Mouse (Mus musculus): Measurements from ENCODE around the gene Lrrc46. TPM values are rescaled to one million over a fixed set of nuclear protein-coding genes. Genes with fewer than 3 reads are reported as not detected.

Lrrc46 gene
- polyA plus RNA-seq, 1 experiment from 2014 or later, result 0.54 TPM

GRCm38 (mm10) chr11:96996773-96997379 is 44.3 kb downstream of the Lrrc46 start:
- H3K27me3 ChIP-seq, result peaks cover 69% of the 10 kb centered on the region

GRCm38 (mm10) chr11:96995836-96996772 is 45.1 kb downstream of the Lrrc46 start:
- H3K9me3 ChIP-seq, result no peaks in the 10 kb centered on the region
- no peaks in the 10 kb centered on the region for H3K36me3 ChIP-seq
- no peak overlapping the region for H3K4me2 ChIP-seq
- H3K27ac ChIP-seq, result no peak overlapping the region
- peaks cover 15% of the 10 kb centered on the region for H3K4me1 ChIP-seq
- no peak for ATAC-seq (ENCODE audit: insufficient number of reproducible peaks, low FRiP score, low TSS enrichment, low read depth)
- 78% methylated on average over 15 of the region's 15 CpGs for WGBS
- peaks cover 66% of the 10 kb centered on the region for H3K27me3 ChIP-seq
- H3K4me3 ChIP-seq, result no peak overlapping the region
- H3K9ac ChIP-seq, result no peak overlapping the region

More at GRCm38 (mm10) chr11:96996773-96997379, 44.3 kb downstream of the Lrrc46 start:
- Histone ChIP-seq H3K4me2 (peak overlapping the region; percentile 52), H3K9ac (0 out of 2 replicates have a peak overlapping the region, but pooled peaks have one; percentile 0), H3K4me3 (peak overlapping the region; percentile 28), H3K4me1 (peaks cover 15% of the 10 kb centered on the region), H3K27ac (no peak overlapping the region), H3K36me3 (no peaks in the 10 kb centered on the region), H3K9me3 (no peaks in the 10 kb centered on the region)
- WGBS, result 16% methylated on average over 17 of the region's 17 CpGs
- ATAC-seq (ENCODE audit: insufficient number of reproducible peaks, low FRiP score, low TSS enrichment, low read depth), result no peak

GRCm38 (mm10) chr11:96995031-96995430 is 46.2 kb downstream of the Lrrc46 start:
- H3K9ac ChIP-seq, result no peak overlapping the region
- H3K4me3 ChIP-seq, result no peak overlapping the region
- ATAC-seq (ENCODE audit: insufficient number of reproducible peaks, low FRiP score, low TSS enrichment, low read depth), result no peak
- H3K4me2 ChIP-seq, result no peak overlapping the region
- H3K27me3 ChIP-seq, result peaks cover 63% of the 10 kb centered on the region
- H3K27ac ChIP-seq, result no peak overlapping the region
- no peaks in the 10 kb centered on the region for H3K9me3 ChIP-seq
- H3K36me3 ChIP-seq, result no peaks in the 10 kb centered on the region
- H3K4me1 ChIP-seq, result peaks cover 15% of the 10 kb centered on the region
- 36% methylated on average over 5 of the region's 5 CpGs for WGBS

GRCm38 (mm10) chr11:96992722-96993311 is 48.4 kb downstream of the Lrrc46 start:
- H3K4me3 ChIP-seq, result no peak overlapping the region
- no peak overlapping the region for H3K4me2 ChIP-seq
- no peaks in the 10 kb centered on the region for H3K9me3 ChIP-seq
- no peak for ATAC-seq (ENCODE audit: insufficient number of reproducible peaks, low FRiP score, low TSS enrichment, low read depth)
- peaks cover 22% of the 10 kb centered on the region for H3K4me1 ChIP-seq
- H3K9ac ChIP-seq, result no peak overlapping the region; the same call in 1 of the 2 replicates
- no peak overlapping the region for H3K27ac ChIP-seq
- WGBS, result 25% methylated on average over 8 of the region's 8 CpGs
- no peaks in the 10 kb centered on the region for H3K36me3 ChIP-seq
- H3K27me3 ChIP-seq, result peaks cover 68% of the 10 kb centered on the region

- Histone ChIP-seq H3K36me3 (no peaks in the 10 kb centered on the region), H3K9ac (no peak overlapping the region), H3K4me3 (no peak overlapping the region), H3K27ac (no peak overlapping the region), H3K4me2 (no peak overlapping the region), H3K4me1 (peaks cover 25% of the 10 kb centered on the region), H3K9me3 (no peaks in the 10 kb centered on the region), H3K27me3 (peaks cover 56% of the 10 kb centered on the region)
- no peak for ATAC-seq (ENCODE audit: insufficient number of reproducible peaks, low FRiP score, low TSS enrichment, low read depth)
- WGBS, result 68% methylated on average over 5 of the region's 5 CpGs
Measured at GRCm38 (mm10) chr11:96991501-96991900, 49.7 kb downstream of the Lrrc46 start.

- Histone ChIP-seq H3K36me3 (no peaks in the 10 kb centered on the region), H3K27ac (no peak overlapping the region), H3K27me3 (peaks cover 42% of the 10 kb centered on the region), H3K4me1 (peaks cover 40% of the 10 kb centered on the region), H3K9me3 (no peaks in the 10 kb centered on the region), H3K4me2 (peak overlapping the region; percentile 41), H3K9ac (no peak overlapping the region), H3K4me3 (peak overlapping the region; percentile 16)
- ATAC-seq (ENCODE audit: insufficient number of reproducible peaks, low FRiP score, low TSS enrichment, low read depth), result no peak
- WGBS, result 4% methylated on average over 31 of the region's 31 CpGs
Measured at GRCm38 (mm10) chr11:96987873-96988655, 53.1 kb downstream of the Lrrc46 start.

- peaks cover 35% of the 10 kb centered on the region for H3K4me1 ChIP-seq
- no peak overlapping the region for H3K9ac ChIP-seq
- ATAC-seq (ENCODE audit: insufficient number of reproducible peaks, low FRiP score, low TSS enrichment, low read depth), result peak; percentile 40; the same call in 1 of the 2 replicates
- H3K27ac ChIP-seq, result no peak overlapping the region
- H3K36me3 ChIP-seq, result no peaks in the 10 kb centered on the region
- 5% methylated on average over 3 of the region's 3 CpGs for WGBS
- 0 out of 2 replicates have a peak overlapping the region, but pooled peaks have one; percentile 6 for H3K4me2 ChIP-seq
- H3K27me3 ChIP-seq, result peaks cover 29% of the 10 kb centered on the region
- H3K4me3 ChIP-seq, result no peak overlapping the region
- no peaks in the 10 kb centered on the region for H3K9me3 ChIP-seq
Measured at GRCm38 (mm10) chr11:96986463-96986862, 54.7 kb downstream of the Lrrc46 start.

- Histone ChIP-seq H3K9me3 (no peaks in the 10 kb centered on the region), H3K4me3 (no peak overlapping the region), H3K27ac (no peak overlapping the region), H3K36me3 (no peaks in the 10 kb centered on the region), H3K27me3 (peaks cover 29% of the 10 kb centered on the region), H3K4me2 (no peak overlapping the region), H3K4me1 (peaks cover 35% of the 10 kb centered on the region), H3K9ac (no peak overlapping the region)
- WGBS, result 16% methylated on average over 4 of the region's 4 CpGs
- no peak for ATAC-seq (ENCODE audit: insufficient number of reproducible peaks, low FRiP score, low TSS enrichment, low read depth)
Measured at GRCm38 (mm10) chr11:96984903-96985302, 56.3 kb downstream of the Lrrc46 start.

Small RNAs within 50 kb of the gene (microRNA-seq; reads per million reads assigned to microRNA genes)
- 0.82 reads per million for gene Mir8103

Other genes starting within 250 kb of the Lrrc46 start
- 75.6 and 81.1 TPM in 2 replicates for gene Nfe2l1, start 211.4 kb downstream of the Lrrc46 start, polyA plus RNA-seq (2015; fragmentation: Nextera tagmentation; extraction: Ambion mirVana)
- gene Copz2, start 191.5 kb downstream of the Lrrc46 start, polyA plus RNA-seq (2015; fragmentation: Nextera tagmentation; extraction: Ambion mirVana), result 203 and 213 TPM in 2 replicates
- 76.2 and 87.4 TPM in 2 replicates for gene Cdk5rap3, start 124.9 kb downstream of the Lrrc46 start, polyA plus RNA-seq (2015; fragmentation: Nextera tagmentation; extraction: Ambion mirVana)
- gene Prr15l, start 113.3 kb downstream of the Lrrc46 start, polyA plus RNA-seq (2015; fragmentation: Nextera tagmentation; extraction: Ambion mirVana), result 3.4 and 3.6 TPM in 2 replicates
- gene Pnpo, start 97.4 kb downstream of the Lrrc46 start, polyA plus RNA-seq (2015; fragmentation: Nextera tagmentation; extraction: Ambion mirVana), result 33.6 and 37.6 TPM in 2 replicates
- 15.1 and 16.8 TPM in 2 replicates for gene Sp2, start 58.4 kb downstream of the Lrrc46 start, polyA plus RNA-seq (2015; fragmentation: Nextera tagmentation; extraction: Ambion mirVana)
- gene Sp6, start 28.0 kb downstream of the Lrrc46 start, polyA plus RNA-seq (2015; fragmentation: Nextera tagmentation; extraction: Ambion mirVana), result 27.1 and 30.4 TPM in 2 replicates
- 22.7 and 23.8 TPM in 2 replicates for gene Scrn2, start 11.5 kb downstream of the Lrrc46 start, polyA plus RNA-seq (2015; fragmentation: Nextera tagmentation; extraction: Ambion mirVana)
- 79.5 and 84.7 TPM in 2 replicates for gene Mrpl10, start 153 bp upstream of the Lrrc46 start, polyA plus RNA-seq (2015; fragmentation: Nextera tagmentation; extraction: Ambion mirVana)
- 8.9 and 9.9 TPM in 2 replicates for gene Osbpl7, start 9.2 kb upstream of the Lrrc46 start, polyA plus RNA-seq (2015; fragmentation: Nextera tagmentation; extraction: Ambion mirVana)
- gene Tbx21, start 73.9 kb upstream of the Lrrc46 start, polyA plus RNA-seq (2015; fragmentation: Nextera tagmentation; extraction: Ambion mirVana), result 0.14 TPM in 1 of 2 replicates, not detected in the other
- gene Tbkbp1, start 110.1 kb upstream of the Lrrc46 start, polyA plus RNA-seq (2015; fragmentation: Nextera tagmentation; extraction: Ambion mirVana), result 6.8 and 7.8 TPM in 2 replicates
- 42.7 and 44.3 TPM in 2 replicates for gene Kpnb1, start 146.5 kb upstream of the Lrrc46 start, polyA plus RNA-seq (2015; fragmentation: Nextera tagmentation; extraction: Ambion mirVana)
- 95.9 and 108 TPM in 2 replicates for gene Npepps, start 239.2 kb upstream of the Lrrc46 start, polyA plus RNA-seq (2015; fragmentation: Nextera tagmentation; extraction: Ambion mirVana)